Mouse (Mus musculus) heart, postnatal 14 days (tissue): ENCODE results near the gene Klhdc4. TPM values are rescaled to one million over a fixed set of nuclear protein-coding genes. Genes with fewer than 3 reads are reported as not detected.

Source experiments
- DNase-seq, 2 experiments: peaks; one replicate each; pipeline ENCODE4 v3.0.0; 2021 to 2022
- intact Hi-C: fragments of 180-260 bp; cut with DNase I; formaldehyde crosslinking; loops from one replicate; pipeline ENCODE4 v1.15.1; 2025
- total RNA-seq, 2 experiments: library from RNA; stranded (reverse); gene quantifications; 2 replicates each; pipeline ENCODE4 v1.2.3; 2021

Klhdc4 gene
- total RNA-seq, 2 experiments from 2014 or later: 13.2 to 13.8 TPM

DNA sequence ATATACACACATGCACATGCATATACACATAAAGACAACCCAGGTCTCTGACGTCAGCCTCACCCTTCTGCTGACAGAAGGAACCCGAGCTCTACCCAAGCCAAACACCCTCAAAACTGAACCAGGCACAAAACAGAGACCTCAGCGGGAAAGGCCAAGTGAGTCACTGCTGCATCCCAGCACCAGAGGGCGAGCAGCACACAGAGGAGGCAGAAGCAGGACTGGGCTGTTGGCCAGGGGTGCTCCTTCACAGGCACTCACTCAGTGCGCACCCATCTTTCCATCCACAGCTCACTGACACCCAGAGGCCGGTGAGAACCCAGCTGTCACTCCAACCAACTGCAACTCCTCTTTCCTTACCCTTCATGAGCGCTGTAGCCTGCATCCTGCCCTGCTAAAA is 11.1 kb downstream of the Klhdc4 start:
- DNase-seq: no peak
- intact Hi-C loops: no loop called here

DNA sequence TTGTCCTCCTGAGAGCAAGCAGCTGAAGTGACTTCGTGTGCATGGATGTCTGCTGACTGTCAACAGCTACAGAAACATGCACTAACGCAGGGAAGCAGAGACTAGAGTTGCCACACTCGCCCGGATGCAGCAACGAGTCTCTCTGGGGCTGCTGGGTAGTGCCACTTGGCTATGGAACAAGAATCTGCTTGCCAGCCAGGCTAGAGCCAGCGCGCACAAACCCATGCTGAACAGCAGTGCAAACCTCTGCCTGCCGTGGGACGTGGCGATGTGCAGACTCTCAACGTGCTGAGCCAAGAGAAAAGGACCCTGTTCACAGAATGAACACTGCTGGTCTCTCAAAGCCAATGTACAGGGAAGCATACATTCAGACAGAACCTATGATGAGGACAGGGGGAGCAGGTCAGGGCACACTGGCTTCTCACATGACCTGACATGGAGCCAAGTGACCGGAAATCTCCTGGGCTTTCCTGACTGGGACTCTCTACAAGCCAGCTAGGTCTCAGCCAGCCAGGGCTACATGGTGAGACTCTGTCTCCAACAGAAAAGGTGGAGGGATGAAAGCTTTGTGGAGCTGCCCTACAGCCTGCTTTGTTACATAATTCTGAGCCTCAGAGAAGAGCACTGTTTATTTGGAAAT is 17.3 kb downstream of the Klhdc4 start:
- DNase-seq: peak in 1 of 2 experiments; percentile 37
- intact Hi-C loops: no loop called here

DNA sequence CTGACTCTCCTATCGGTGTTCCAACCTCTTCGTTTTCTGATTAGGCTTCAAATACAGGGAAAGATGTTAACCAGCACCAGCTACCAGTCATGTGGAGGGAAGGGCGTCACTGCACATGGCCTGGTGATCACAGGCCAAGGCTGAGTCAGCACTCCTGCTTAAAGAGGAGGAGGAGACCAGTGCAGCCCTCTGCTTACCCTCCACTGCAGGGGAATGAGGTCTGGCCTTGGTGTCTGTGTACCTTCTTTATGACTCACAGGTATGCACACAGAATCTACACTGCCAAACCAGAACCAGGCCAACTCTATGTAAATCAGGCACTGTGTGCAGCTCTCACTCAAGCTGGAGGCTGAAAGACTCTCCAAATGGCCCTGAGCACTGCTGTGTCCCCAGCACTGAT is 17.9 kb downstream of the Klhdc4 start:
- intact Hi-C loops: no loop called here
- DNase-seq: no peak

- no peak for DNase-seq
- intact Hi-C loops: no loop called here
Measured at GRCm38 (mm10) chr8:121809524-121810155, 19.7 kb downstream of the Klhdc4 start.

- intact Hi-C loops: no loop called here
- no peak for DNase-seq
Measured at GRCm38 (mm10) chr8:121808032-121808431, 21.3 kb downstream of the Klhdc4 start.

GRCm38 (mm10) chr8:121806126-121806525 is 23.2 kb downstream of the Klhdc4 start:
- no peak for DNase-seq
- intact Hi-C loops: no loop called here

DNA sequence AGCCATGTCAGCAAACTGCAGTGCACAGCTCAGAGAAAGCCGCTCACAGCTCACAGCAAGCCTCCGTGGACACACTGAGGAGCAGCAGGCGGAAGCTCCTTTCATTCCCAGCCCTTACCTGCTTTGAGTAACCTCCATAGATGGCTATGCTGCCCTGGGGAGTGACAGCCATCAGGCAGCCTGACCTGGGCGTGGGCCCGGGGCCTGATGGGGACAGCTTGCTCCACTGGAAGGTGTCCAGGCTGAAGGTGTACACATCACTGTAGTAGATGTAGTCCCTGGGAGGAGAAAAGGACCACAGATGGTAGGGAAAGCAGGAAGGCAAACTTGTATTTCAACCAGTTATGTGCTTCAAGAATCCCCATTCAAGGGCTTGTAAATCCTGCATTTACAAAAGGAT is 24.5 kb downstream of the Klhdc4 start:
- intact Hi-C loops: no loop called here
- DNase-seq: no peak

GRCm38 (mm10) chr8:121798401-121798800 is 31.0 kb downstream of the Klhdc4 start:
- intact Hi-C loops: no loop called here
- DNase-seq: no peak

DNA sequence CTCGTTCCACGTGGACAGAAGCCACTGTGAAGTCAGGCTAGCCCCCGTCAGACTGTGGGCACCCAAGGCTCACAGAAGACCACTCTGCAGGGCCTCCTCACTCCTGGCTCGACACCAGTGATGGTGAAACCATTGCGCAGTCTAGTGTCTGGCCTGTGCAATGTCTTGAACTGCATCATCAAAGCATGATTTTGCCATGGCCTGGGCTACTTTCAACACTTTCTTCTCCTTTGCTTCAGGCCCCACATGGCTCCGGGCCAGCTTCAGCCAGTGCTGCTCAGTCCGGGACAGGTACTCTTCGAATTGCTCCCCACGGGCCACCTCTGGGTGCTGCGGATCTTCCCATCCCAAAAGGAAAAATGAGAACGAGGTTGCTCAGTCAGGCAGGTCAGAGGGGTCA is 33.0 kb downstream of the Klhdc4 start:
- intact Hi-C loops: no loop called here
- DNase-seq: no peak

DNA sequence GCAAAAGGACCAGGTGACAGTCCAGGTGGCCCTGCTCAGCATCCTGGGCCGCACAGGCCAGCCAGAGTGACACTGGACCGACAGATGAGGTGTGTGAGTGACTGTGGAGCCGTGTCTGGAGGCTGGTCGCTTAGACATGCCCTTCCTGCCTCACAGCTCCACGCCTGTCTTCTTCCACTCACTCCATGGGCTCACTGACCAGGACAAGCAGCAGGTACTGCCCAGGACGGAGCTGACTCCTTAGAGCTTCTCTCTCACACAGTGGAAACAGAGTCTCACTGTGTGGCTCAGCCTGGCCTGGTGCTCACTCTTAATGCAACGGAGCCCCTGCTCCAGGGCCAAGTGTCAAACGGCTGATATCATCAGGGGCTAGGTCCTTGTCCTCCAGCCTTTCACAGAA is 33.9 kb downstream of the Klhdc4 start:
- no peak for DNase-seq
- intact Hi-C loops: no loop called here

DNA sequence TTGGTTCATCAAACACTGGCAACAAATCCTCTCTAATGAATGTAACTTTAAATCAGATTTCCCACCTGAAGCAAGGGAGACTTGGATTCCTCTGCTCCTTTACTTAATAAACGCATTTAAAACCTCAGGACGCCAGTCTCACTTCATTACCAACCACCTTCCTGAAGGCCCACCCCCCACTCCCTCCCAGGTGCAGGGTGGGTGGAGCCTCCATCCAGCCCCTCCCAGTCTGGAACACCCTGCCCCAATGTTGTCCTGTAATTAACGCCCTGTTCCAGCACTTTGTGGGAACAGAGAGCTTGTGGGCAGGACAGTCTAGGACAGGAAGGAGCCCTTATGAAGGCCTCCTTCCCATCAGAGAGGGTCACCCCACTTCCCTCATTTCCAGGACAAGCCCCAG is 35.2 kb downstream of the Klhdc4 start:
- DNase-seq: no peak
- intact Hi-C loops: no loop called here

GRCm38 (mm10) chr8:121792627-121793026 is 36.7 kb downstream of the Klhdc4 start:
- no peak for DNase-seq
- intact Hi-C loops: no loop called here

- no peak for DNase-seq
- intact Hi-C loops: no loop called here
Measured at GRCm38 (mm10) chr8:121792159-121792558, 37.2 kb downstream of the Klhdc4 start.

- DNase-seq: no peak
- intact Hi-C loops: no loop called here
Measured at GRCm38 (mm10) chr8:121788786-121789185, 40.6 kb downstream of the Klhdc4 start.

GRCm38 (mm10) chr8:121786542-121786941 is 42.8 kb downstream of the Klhdc4 start:
- intact Hi-C loops: no loop called here
- DNase-seq: peak in 1 of 2 experiments; percentile 34

GRCm38 (mm10) chr8:121782493-121782892 is 46.9 kb downstream of the Klhdc4 start:
- no peak for DNase-seq
- intact Hi-C loops: no loop called here

DNA sequence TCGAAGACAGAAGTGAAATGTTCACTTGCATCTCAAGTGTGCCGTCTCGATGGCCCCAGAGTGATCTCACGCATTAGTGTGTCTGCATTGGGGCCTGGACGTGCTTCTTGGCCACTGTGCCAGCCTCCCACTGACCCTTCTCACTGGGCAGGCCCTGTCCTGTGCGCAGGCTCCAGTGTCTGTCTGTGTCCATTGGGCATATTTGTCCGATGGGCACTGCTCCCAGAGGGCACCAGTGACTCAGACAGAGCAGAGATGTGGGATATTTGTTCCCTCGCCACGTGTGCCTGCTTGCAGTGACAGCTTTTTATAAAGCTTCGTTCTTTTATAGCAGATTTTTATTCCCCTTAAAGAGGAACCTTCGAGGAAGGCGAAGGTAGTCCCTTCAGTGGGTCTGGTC is 55.5 kb downstream of the Klhdc4 start:
- intact Hi-C loops: no loop called here
- DNase-seq: no peak

GRCm38 (mm10) chr8:121770845-121771752 is 58.3 kb downstream of the Klhdc4 start:
- intact Hi-C loops: no loop called here
- DNase-seq: no peak

- intact Hi-C loops: no loop called here
- no peak for DNase-seq
Measured at GRCm38 (mm10) chr8:121769621-121770020, 59.7 kb downstream of the Klhdc4 start.

GRCm38 (mm10) chr8:121769095-121769494 is 60.3 kb downstream of the Klhdc4 start:
- intact Hi-C loops: no loop called here

GRCm38 (mm10) chr8:121765594-121766138 is 63.7 kb downstream of the Klhdc4 start:
- intact Hi-C loops: no loop called here
- no peak for DNase-seq

More at GRCm38 (mm10) chr8:121769095-121769494, 60.3 kb downstream of the Klhdc4 start:
- DNase-seq: no peak
